Mouse (Mus musculus): ENCODE measurements at regions not wholly inside any gene's neighbourhood (a gene's known extent, or its start where the extent isn't known, plus 50 kb on each side); places are given as distances from the start of the nearest gene placed in this dataset.

- no peak for DNase-seq (ENCODE audit: low read depth, low spot score)
Observed at GRCm38 (mm10) chr13:101225366-101225765, 392.1 kb upstream of the Slc30a5 start.

- no peak for DNase-seq (ENCODE audit: low read depth, low spot score)
Observed at GRCm38 (mm10) chr13:101221331-101222043, 388.3 kb upstream of the Slc30a5 start.

- no peak for DNase-seq (ENCODE audit: low read depth, low spot score)
Observed at GRCm38 (mm10) chr13:101219568-101219967, 386.3 kb upstream of the Slc30a5 start.

GRCm38 (mm10) chr13:101216897-101217480, 383.8 kb upstream of the Slc30a5 start:
- no peak for DNase-seq (ENCODE audit: low read depth, low spot score)

DNA sequence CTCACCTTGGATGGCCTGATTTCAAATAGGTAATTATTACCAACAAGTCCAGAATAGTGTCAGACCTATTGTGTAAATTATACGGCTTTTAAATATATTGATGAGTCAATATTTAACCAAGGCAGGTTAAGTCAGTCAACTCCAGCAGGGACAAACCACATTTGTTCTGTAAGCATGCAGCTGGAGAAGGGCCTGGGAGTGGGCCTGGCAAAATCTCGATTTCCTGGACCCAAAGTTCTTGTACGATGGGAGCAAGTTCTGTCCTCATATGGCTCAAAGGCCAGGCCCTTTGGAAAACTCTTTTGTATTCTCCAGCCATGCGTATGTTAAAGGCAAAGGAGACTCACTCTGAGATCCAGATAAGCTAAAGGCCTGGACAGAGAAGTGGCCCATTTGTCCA, 383.2 kb upstream of the Slc30a5 start:
- no peak for DNase-seq (ENCODE audit: low read depth, low spot score)

GRCm38 (mm10) chr13:101215792-101216221, 382.6 kb upstream of the Slc30a5 start:
- no peak for DNase-seq (ENCODE audit: low read depth, low spot score)

- no peak for DNase-seq (ENCODE audit: low read depth, low spot score)
Observed at GRCm38 (mm10) chr13:101215131-101215641, 382.0 kb upstream of the Slc30a5 start.

GRCm38 (mm10) chr13:101214094-101214493, 380.9 kb upstream of the Slc30a5 start:
- DNase-seq (ENCODE audit: low read depth, low spot score), result no peak

DNA sequence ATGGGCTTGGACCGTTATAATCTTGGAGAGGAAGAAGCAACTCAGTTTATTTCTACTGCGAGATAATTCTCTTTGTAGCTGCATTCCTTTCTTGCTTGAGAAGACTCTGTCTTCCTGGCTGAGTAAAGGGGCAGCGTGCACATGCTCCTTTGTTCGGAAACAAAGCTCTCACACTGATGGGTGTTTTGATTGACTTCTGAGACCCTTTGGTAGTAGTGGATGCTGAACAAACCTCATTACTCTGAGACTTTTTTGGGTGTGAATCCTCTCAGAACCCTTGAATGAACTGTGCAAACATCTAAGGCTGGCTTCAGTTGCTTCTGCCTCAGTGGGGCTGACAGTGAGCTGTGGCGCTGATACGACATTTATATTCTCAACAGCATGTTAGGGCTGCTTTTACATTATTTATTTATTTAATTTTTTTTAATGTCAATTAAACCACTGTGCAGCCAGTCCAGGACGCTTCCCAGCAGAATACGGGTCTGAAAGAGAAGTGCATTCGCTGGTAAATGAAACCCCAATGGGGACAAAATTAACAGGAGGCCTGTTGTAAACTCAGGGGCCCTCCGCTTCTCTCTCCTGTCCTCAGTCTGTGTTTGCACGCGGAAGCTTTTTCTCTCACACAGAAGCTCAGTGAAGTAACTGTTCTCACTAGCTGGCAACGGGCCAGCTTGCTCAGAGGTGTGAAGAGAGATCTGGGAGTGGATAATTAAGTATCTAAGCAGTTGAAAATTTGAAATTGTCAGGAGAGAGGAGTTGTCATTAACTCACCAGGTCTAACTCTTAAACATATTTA, 380.1 kb upstream of the Slc30a5 start:
- DNase-seq (ENCODE audit: low read depth, low spot score), result no peak

GRCm38 (mm10) chr13:101212341-101212895, 379.2 kb upstream of the Slc30a5 start:
- DNase-seq (ENCODE audit: low read depth, low spot score), result no peak

GRCm38 (mm10) chr13:101208788-101209187, 375.6 kb upstream of the Slc30a5 start:
- no peak for DNase-seq (ENCODE audit: low read depth, low spot score)

DNA sequence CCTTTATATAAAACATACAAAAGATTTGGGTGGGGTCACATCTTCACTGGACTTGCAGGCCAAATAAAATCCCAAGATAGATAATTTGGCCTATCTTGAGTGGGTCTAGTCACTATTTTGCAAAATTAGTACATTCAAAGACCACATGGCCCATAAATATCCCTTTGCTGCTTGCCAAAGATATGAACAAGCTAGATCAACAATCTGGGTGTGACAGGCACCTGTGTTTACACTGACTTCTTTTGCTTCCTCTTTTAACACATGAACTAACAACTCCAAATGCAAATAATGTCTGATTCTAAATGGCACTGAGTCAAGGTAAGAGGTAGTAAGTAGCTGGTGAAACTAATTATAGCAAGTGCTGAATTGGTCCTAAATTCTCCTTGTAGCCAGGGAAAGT, 370.2 kb upstream of the Slc30a5 start:
- no peak for DNase-seq (ENCODE audit: low read depth, low spot score)

DNA sequence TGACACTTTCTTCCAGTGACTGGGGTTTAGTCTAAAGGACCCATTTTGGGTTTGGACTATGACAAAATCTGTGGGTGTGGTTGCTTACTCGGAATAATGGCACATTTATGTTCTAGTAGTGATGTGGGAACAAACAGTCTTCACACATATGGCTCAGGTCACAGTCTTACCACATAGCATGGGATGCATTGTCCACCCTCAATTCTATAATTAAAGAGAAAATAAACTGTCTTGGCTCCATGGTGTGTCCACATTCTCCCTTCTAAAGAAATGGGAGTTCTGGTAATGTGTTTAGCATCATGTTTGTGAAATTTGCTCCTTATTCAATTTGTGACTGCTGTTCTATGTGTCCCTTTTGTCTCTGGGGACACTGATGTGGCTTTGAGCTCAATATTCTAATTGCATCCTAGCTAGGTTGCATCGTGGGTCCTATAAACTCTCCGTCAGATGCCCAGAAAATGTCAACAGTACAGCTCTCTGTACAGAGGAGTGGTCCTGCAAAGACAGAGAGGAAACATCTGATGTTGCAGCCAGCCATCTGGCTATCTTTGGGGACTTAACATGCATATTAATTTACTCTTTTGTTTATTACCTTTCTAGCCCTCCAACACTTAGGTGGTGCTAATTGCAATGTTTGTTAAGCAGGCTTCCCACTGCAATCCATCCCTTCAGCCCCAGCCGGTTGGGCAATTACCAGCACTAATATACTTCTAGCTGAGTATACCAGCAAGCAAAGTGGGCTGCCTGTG, 369.5 kb upstream of the Slc30a5 start:
- DNase-seq (ENCODE audit: low read depth, low spot score), result no peak

DNA sequence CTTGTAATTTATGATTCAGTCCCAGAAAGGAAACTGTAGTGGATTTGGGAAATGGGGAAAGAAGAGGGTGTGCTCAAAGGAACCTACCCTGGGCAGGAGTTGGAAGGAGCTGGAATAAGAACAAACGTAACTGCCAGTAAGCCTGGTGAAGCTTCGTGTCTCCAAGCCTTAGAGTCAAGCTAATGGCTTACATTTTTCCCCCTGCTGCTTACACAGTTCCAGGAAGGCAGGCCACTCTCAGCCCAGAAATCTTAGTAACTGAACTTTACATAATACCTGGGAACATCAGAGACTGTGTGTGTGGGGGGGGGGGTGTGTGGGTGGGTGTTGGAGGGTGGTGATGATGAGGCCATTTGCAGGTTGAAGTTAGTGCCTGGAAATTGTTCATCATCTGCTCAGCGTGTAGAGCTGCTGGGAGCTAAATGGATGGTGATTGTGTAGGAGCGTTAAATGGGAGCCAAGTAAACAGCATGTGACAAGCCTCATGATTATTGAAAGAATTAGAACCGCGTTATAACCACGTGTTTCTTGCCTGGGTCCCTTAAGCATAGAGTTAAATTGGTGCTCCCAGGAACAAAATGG, 357.1 kb upstream of the Slc30a5 start:
- no peak for DNase-seq (ENCODE audit: low read depth, low spot score)

DNA sequence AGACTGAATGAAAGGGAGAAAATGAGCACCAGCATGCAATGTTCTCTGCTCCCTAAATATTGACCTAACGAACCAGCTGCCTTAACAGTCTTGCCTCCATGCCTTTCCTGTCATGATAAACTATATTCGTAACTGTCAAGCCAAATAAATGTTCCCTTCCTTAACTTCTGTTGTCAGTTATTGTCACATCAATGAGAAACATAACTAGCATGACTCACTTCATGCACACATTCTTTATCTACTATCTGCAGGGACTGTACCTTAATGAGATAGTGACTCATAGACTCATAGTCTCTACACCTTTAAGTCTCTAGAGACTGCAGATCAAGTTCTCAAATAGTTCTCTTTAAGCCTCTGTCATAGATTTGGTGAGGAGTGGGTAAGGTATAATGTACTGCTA, 349.2 kb upstream of the Slc30a5 start:
- DNase-seq (ENCODE audit: low read depth, low spot score), result no peak

DNA sequence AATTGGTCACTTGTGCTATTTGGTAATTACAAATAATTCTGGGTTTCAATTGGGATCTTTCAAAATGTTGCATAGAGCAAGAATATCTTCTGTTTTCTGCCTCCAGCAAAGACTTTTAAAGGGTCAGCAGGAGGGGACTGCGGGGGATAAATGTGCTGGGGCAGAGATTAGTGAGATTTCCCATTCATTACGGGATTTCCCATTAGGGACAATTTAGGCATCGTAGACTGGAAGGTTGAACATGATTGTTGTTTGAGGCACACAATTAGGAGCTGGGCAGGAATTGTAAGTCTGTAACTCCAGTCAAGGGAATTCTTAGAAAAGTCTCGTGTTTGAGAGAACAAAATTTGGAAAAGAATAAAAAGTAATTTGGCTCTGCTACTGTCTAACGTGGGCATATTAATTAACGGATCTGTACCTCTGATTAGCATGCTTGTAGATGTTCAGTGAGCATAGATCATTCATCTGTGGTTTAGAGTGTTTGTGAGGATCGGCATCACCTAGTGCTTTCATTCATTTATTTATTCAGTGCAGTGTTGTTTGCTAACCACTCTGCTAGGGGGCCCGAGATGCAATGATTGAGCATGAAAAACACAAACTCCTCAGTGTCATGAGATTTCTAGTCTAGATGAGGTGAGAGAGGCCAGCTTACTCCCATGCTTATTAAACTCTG, 341.9 kb upstream of the Slc30a5 start:
- DNase-seq (ENCODE audit: low read depth, low spot score), result no peak

DNA sequence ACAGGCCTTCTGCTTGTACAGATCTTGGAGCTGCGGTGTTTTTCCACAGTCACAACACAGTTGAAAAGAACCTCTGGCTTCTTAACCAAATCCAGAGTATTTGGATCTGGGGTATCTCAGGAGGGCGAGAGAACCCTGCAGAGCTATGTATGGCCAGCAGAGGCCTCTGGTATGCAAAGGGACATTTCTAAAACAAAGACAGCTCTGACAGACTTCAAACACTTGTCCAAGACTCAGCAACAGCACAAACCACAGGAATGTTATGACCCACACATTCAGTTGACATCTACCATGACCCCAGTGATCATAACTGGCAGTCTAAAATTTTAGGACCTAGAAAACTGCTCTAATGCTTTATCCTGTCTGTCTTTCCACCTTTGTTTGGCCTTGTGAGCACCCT, 328.5 kb upstream of the Slc30a5 start:
- DNase-seq (ENCODE audit: low read depth, low spot score), result no peak

GRCm38 (mm10) chr13:101159878-101160277, 326.7 kb upstream of the Slc30a5 start:
- DNase-seq (ENCODE audit: low read depth, low spot score), result no peak

DNA sequence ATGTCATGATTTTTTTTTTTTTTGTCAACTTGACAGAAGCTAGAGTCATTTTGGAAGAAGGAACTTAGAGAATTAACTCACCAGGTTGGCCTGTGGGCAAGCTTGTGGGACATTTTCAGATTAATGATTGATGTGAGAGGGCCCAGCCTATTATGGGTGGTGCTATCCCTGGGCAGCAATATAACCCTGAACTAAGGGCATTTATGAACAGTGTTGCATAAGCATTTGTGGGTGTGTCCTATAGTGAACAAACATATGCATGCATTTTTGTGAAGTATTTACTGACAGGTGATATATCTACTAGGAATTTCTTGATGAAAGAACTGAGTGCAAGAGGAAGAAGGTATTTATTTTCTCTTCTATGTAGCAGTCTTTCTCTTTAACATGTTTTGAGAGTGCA, 320.5 kb upstream of the Slc30a5 start:
- DNase-seq (ENCODE audit: low read depth, low spot score), result no peak

DNA sequence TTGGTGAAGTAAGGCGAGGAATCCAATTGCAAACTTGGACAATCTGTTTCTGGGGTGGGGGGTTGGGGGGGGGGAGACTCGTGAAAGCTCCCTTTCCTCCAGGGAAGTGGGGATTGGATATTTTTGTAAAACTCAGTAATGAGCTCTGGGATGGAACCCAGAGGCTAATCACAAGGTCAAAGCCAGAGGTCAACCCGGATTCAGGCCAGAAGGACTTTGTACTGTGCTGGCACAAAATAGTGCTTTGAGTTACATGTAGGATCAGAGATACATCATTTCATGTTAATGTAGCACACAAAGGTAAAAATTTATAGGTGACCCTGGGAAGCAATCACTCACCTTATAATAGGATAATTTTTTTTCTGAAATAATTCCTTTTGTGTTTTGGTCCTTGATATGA, 309.5 kb upstream of the Slc30a5 start:
- no peak for DNase-seq (ENCODE audit: low read depth, low spot score)

Measured in WW6 (cell line).